Mouse (Mus musculus): ENCODE data around the gene Anks1b.
"Not testable (repeated sequence)": the region's sequence is repeated elsewhere in the genome, so short reads cannot be mapped to it uniquely, and the experiment has no call there.

The Anks1b gene

GRCm38 (mm10) chr10:90596142-90596541 is 722.8 kb downstream of the Anks1b start:
- no peak for DNase-seq

- no peak for DNase-seq
These were observed 723.3 kb downstream of the Anks1b start for GRCm38 (mm10) chr10:90596576-90596975.

- DNase-seq: no peak
These were observed 725.8 kb downstream of the Anks1b start for GRCm38 (mm10) chr10:90599149-90599548.

- no peak for DNase-seq
These were observed 726.6 kb downstream of the Anks1b start for GRCm38 (mm10) chr10:90599726-90600531.

- no peak for DNase-seq
These were observed 734.3 kb downstream of the Anks1b start for GRCm38 (mm10) chr10:90607586-90607985.

GRCm38 (mm10) chr10:90609437-90609836 is 736.1 kb downstream of the Anks1b start:
- DNase-seq: no peak

GRCm38 (mm10) chr10:90613051-90613450 is 739.7 kb downstream of the Anks1b start:
- no peak for DNase-seq

GRCm38 (mm10) chr10:90615196-90615595 is 741.9 kb downstream of the Anks1b start:
- no peak for DNase-seq

- DNase-seq: no peak
These were observed 743.3 kb downstream of the Anks1b start for GRCm38 (mm10) chr10:90616622-90617021.

GRCm38 (mm10) chr10:90617664-90618296 is 744.5 kb downstream of the Anks1b start:
- no peak for DNase-seq

GRCm38 (mm10) chr10:90627532-90627931 is 754.2 kb downstream of the Anks1b start:
- no peak for DNase-seq

- no peak for DNase-seq
These were observed 756.9 kb downstream of the Anks1b start for GRCm38 (mm10) chr10:90630099-90630698.

- not testable (repeated sequence) for DNase-seq
These were observed 757.5 kb downstream of the Anks1b start for GRCm38 (mm10) chr10:90630794-90631193.

GRCm38 (mm10) chr10:90637352-90637751 is 764.0 kb downstream of the Anks1b start:
- DNase-seq: no peak

GRCm38 (mm10) chr10:90649681-90650080 is 776.4 kb downstream of the Anks1b start:
- DNase-seq: no peak

- DNase-seq: peak; percentile 8
These were observed 784.3 kb downstream of the Anks1b start for GRCm38 (mm10) chr10:90657416-90658120.

GRCm38 (mm10) chr10:90666746-90667145 is 793.4 kb downstream of the Anks1b start:
- DNase-seq: no peak

GRCm38 (mm10) chr10:90670291-90670690 is 797.0 kb downstream of the Anks1b start:
- DNase-seq: no peak

- DNase-seq: no peak
These were observed 798.8 kb downstream of the Anks1b start for GRCm38 (mm10) chr10:90672135-90672534.

- no peak for DNase-seq
These were observed 801.1 kb downstream of the Anks1b start for GRCm38 (mm10) chr10:90674362-90674761.

GRCm38 (mm10) chr10:90677421-90677820 is 804.1 kb downstream of the Anks1b start:
- no peak for DNase-seq

GRCm38 (mm10) chr10:90679713-90680470 is 806.6 kb downstream of the Anks1b start:
- no peak for DNase-seq
